Mouse (Mus musculus) cortical plate, adult 2 months (tissue): ENCODE results near the gene Abca7. TPM values are rescaled to one million over a fixed set of nuclear protein-coding genes. Genes with fewer than 3 reads are reported as not detected.
A peak's percentile ranks its signal among the peaks of the same experiment; 100 is the strongest.

ENCODE experiments used
- H3K27ac ChIP-seq: fragments of 200-500 bp; 2 replicates; pipeline ENCODE4 v1.5.1; 2012; ENCODE audit warnings: low read length, control low read depth, inconsistent platforms; ENCODE audit not compliant: insufficient read depth
- H3K4me1 ChIP-seq: fragments of 200-500 bp; 2 replicates; pipeline ENCODE4 v1.6.1; 2011; ENCODE audit warnings: low read length; ENCODE audit not compliant: control insufficient read depth, insufficient read depth
- H3K4me3 ChIP-seq: fragments of 200-500 bp; 2 replicates; pipeline ENCODE4 v1.5.1; 2011; ENCODE audit warnings: mild to moderate bottlenecking, low read length, control low read depth; ENCODE audit not compliant: insufficient read depth
- CTCF ChIP-seq: fragments of 200-500 bp; IDR thresholded peaks from 2 replicates; pipeline ENCODE4 v1.5.1; 2011; ENCODE audit warnings: mild to moderate bottlenecking, control low read depth, low read length; ENCODE audit not compliant: insufficient read depth; ENCODE audit errors: extremely low read depth
- POLR2A ChIP-seq: fragments of 200-500 bp; IDR thresholded peaks from 2 replicates; pipeline ENCODE4 v1.6.1; 2011; ENCODE audit warnings: mild to moderate bottlenecking, low read length, control low read depth; ENCODE audit not compliant: insufficient read depth; ENCODE audit errors: extremely low read depth
- polyA plus RNA-seq: library from polyadenylated mRNA; depleted of rRNA; stranded (reverse); fragments of >200 nt; gene quantifications from 2 replicates; pipeline ENCODE4 v1.2.3, GENCODE M21; 2012

Gene Abca7
- polyA plus RNA-seq, 1 experiment, result 10.9 TPM

- H3K27ac ChIP-seq, result no peak within 1 kb of the TSS
- peak within 1 kb of the TSS; percentile 45 for H3K4me3 ChIP-seq
- TF ChIP-seq CTCF (peak; percentile 97), POLR2A (peak; percentile 69; the same call in 1 of the 2 replicates)
- 0 out of 2 replicates have a peak, but pooled peaks cover 2% of the 10 kb centered on the region for H3K4me1 ChIP-seq
These were observed 36.3 kb upstream of the Abca7 start, which contains the start of gene Wdr18 for GRCm38 (mm10) chr10:79959847-79960601. Wdr18 (plus strand) TSS chr10:79960152.

DNA sequence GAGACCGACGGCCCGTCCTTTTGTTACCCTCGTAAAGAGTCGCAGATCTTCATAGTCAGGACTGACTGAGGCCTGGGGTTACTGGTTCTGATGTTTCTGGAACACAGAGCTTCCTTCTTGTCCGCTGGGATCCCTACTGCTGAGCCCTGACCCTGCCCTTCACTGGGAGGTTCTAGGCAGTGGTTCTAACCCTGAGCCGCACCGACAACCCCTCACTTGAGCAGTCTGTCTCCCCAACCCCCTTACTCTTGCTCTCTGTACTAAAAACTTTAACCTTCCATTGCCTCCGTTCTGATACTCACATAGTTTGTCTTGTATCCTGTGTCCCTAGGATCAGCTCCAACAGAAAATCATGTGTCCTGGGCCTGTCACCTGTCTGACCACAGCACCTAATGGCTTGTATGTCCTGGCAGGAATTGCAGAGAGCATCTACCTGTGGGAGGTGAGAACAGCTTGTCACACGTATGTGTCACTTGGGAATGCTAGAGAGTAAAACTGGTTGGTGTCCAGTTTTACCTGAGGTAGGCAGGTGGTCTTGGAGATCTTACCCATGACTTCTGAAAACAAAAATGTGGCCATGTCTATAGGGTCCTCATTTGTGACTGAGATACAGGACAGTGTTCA is 35.5 kb upstream of the Abca7 start:
- H3K4me1 ChIP-seq, result 0 out of 2 replicates have a peak, but pooled peaks cover 2% of the 10 kb centered on the region
- peak overlapping the region; percentile 45 for H3K4me3 ChIP-seq
- TF ChIP-seq CTCF (no peak), POLR2A (no peak)
- H3K27ac ChIP-seq, result no peak overlapping the region

- Histone ChIP-seq H3K4me1 (0 out of 2 replicates have a peak, but pooled peaks cover 2% of the 10 kb centered on the region), H3K27ac (no peak overlapping the region), H3K4me3 (no peak overlapping the region)
- TF ChIP-seq CTCF, result no peak
- TF ChIP-seq POLR2A, result no peak
These were observed 31.6 kb upstream of the Abca7 start for GRCm38 (mm10) chr10:79964727-79965126.

- no peak overlapping the region for H3K4me3 ChIP-seq
- 0 out of 2 replicates have a peak, but pooled peaks cover 2% of the 10 kb centered on the region for H3K4me1 ChIP-seq
- H3K27ac ChIP-seq, result no peak overlapping the region
- TF ChIP-seq CTCF (no peak), POLR2A (no peak)
These were observed 31.0 kb upstream of the Abca7 start for GRCm38 (mm10) chr10:79965325-79965724.

GRCm38 (mm10) chr10:79966886-79967400 is 29.4 kb upstream of the Abca7 start:
- Histone ChIP-seq H3K4me1 (no peaks in the 10 kb centered on the region), H3K27ac (no peak overlapping the region), H3K4me3 (no peak overlapping the region)
- TF ChIP-seq CTCF, result no peak
- no peak for TF ChIP-seq POLR2A

GRCm38 (mm10) chr10:79968181-79968580 is 28.1 kb upstream of the Abca7 start:
- Histone ChIP-seq H3K4me1 (no peaks in the 10 kb centered on the region), H3K27ac (no peak overlapping the region), H3K4me3 (no peak overlapping the region)
- TF ChIP-seq CTCF, result no peak
- no peak for TF ChIP-seq POLR2A

DNA sequence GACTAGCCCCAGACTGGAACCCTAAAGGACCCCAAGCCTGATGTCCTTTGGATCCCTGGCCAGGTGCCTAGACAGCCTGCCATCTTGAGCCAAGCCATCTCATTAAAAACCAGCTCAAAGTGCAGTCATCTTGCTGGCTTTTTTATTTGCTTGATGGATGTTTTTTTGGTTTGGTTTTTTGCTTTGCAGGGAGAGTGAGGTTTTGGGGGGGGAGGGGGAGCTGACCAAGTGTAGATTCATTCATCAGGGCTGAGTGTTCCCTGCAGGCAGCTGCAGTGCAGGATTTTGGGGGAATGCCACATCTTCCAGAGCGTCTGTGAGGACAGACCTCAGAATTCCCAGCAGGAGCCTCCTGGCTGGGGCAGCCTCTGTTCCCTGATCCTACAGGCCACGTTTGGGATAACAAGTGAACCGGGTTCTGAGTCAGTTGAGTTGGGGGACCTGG is 27.1 kb upstream of the Abca7 start:
- TF ChIP-seq POLR2A (no peak), CTCF (no peak)
- Histone ChIP-seq H3K4me1 (no peaks in the 10 kb centered on the region), H3K27ac (no peak overlapping the region), H3K4me3 (no peak overlapping the region)

GRCm38 (mm10) chr10:79970415-79971182 is 25.7 kb upstream of the Abca7 start, which contains the start of gene Grin3b:
Grin3b (plus strand) TSS chr10:79970715.
- no peaks in the 10 kb centered on the region for H3K4me1 ChIP-seq
- H3K27ac ChIP-seq, result no peak within 1 kb of the TSS
- TF ChIP-seq CTCF, result no peak
- TF ChIP-seq POLR2A, result no peak
- H3K4me3 ChIP-seq, result no peak within 1 kb of the TSS

DNA sequence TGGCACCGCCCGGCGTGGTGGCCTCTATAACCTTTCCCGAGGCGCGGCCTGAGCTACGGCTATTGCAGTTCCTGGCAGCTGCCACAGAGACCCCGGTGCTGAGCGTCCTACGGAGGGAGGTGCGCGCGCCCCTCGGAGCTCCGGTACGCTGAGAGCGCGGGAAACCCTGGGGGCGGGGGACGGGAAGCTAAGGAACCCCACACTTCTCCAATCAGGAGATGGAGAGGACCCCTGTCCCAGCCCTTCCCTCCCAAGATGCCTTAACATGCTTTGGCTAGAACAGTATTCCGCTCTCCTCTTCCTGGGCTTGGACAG is 25.2 kb upstream of the Abca7 start:
- no peaks in the 10 kb centered on the region for H3K4me1 ChIP-seq
- H3K4me3 ChIP-seq, result no peak overlapping the region
- no peak for TF ChIP-seq POLR2A
- no peak for TF ChIP-seq CTCF
- no peak overlapping the region for H3K27ac ChIP-seq

DNA sequence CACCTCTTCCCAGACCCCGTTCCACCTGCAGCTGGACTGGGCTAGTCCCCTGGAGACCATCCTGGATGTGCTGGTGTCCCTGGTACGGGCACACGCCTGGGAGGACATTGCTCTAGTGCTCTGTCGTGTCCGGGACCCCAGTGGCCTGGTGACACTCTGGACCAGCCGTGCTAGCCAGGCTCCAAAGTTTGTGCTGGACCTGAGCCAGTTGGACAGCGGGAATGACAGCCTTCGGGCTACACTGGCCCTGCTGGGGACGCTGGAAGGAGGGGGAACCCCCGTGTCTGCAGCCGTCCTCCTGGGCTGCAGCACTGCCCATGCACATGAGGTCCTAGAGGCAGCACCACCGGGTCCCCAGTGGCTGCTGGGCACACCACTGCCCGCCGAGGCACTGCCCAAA is 23.5 kb upstream of the Abca7 start:
- H3K4me3 ChIP-seq, result no peak overlapping the region
- TF ChIP-seq CTCF (no peak), POLR2A (no peak)
- no peaks in the 10 kb centered on the region for H3K4me1 ChIP-seq
- no peak overlapping the region for H3K27ac ChIP-seq

DNA sequence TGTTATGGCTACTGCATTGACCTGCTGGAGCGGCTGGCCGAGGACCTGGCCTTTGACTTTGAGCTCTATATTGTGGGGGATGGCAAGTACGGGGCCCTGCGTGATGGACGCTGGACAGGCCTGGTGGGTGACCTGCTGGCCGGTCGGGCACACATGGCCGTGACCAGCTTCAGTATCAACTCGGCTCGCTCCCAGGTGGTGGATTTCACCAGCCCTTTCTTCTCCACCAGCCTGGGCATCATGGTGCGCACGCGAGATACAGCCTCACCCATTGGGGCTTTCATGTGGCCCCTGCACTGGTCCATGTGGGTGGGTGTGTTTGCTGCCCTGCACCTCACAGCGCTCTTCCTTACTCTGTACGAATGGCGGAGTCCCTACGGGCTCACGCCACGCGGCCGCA is 22.2 kb upstream of the Abca7 start:
- Histone ChIP-seq H3K27ac (no peak overlapping the region), H3K4me1 (no peaks in the 10 kb centered on the region), H3K4me3 (no peak overlapping the region)
- TF ChIP-seq POLR2A, result no peak
- no peak for TF ChIP-seq CTCF
